In genomic region chr15:11065528-11066171, GRCm38 (mm10) we compare ENCODE assay signal across 8 mouse cellular contexts. TPM values are rescaled to one million over a fixed set of nuclear protein-coding genes. Genes with fewer than 3 reads are reported as not detected.
DNase-seq lines count a peak whose midpoint lies in the region; ATAC-seq lines count a peak whose summit lies in the region.

No protein-coding gene starts in this region.

- no peak for DNase-seq in kidney, adult 11 months
- peak; percentile 3 for DNase-seq in forebrain, embryonic 14.5 days (ENCODE audit: low spot score)
- DNase-seq in limb, embryonic 10.5 days (ENCODE audit: low spot score): no peak
- no peak for DNase-seq in cerebellum, postnatal 36 days
- no peak for DNase-seq in adrenal gland, postnatal 4 days (ENCODE audit: low spot score in 2 of 2)

- peak overlapping the region; percentile 72 for H3K4me2 ChIP-seq in kidney, embryonic 15.5 days
- peak overlapping the region; percentile 52 for H3K4me2 ChIP-seq in forebrain, embryonic 14.5 days (ENCODE audit: low read length)
- H3K4me2 ChIP-seq in neural tube, embryonic 13.5 days: peak overlapping the region; percentile 57

- no peaks in the 10 kb centered on the region for H3K9me3 ChIP-seq in kidney, embryonic 15.5 days (replicated peaks)
- no peaks in the 10 kb centered on the region for H3K9me3 ChIP-seq in forebrain, embryonic 14.5 days (replicated peaks; ENCODE audit: control insufficient read depth, low read length)
- H3K9me3 ChIP-seq in limb, embryonic 10.5 days (replicated peaks): no peaks in the 10 kb centered on the region
- H3K9me3 ChIP-seq in neural tube, embryonic 13.5 days: no peaks in the 10 kb centered on the region

- no peaks in the 10 kb centered on the region for H3K36me3 ChIP-seq in kidney, embryonic 15.5 days
- no peaks in the 10 kb centered on the region for H3K36me3 ChIP-seq in forebrain, embryonic 14.5 days (ENCODE audit: control insufficient read depth, insufficient read depth, low read length)
- no peaks in the 10 kb centered on the region for H3K36me3 ChIP-seq in limb, embryonic 10.5 days
- no peaks in the 10 kb centered on the region for H3K36me3 ChIP-seq in neural tube, embryonic 13.5 days

- peak overlapping the region; percentile 44 for H3K9ac ChIP-seq in kidney, embryonic 15.5 days
- H3K9ac ChIP-seq in forebrain, embryonic 14.5 days (ENCODE audit: low read length): peak overlapping the region; percentile 29
- H3K9ac ChIP-seq in neural tube, embryonic 13.5 days: peak overlapping the region; percentile 57

- H3K4me3 ChIP-seq in kidney, embryonic 15.5 days (replicated peaks): peak overlapping the region; percentile 44
- peak overlapping the region; percentile 14; the same call in 1 of the 2 replicates for H3K4me3 ChIP-seq in forebrain, embryonic 14.5 days (ENCODE audit: low read depth, low read length)
- peak overlapping the region; percentile 51 for H3K4me3 ChIP-seq in limb, embryonic 10.5 days
- peak overlapping the region; percentile 37 for H3K4me3 ChIP-seq in neural tube, embryonic 13.5 days

- WGBS in kidney, embryonic 15.5 days: 7% methylated on average over 9 of the region's 9 CpGs
- 14% methylated on average over 9 of the region's 9 CpGs for WGBS in forebrain, embryonic 14.5 days
- 16% methylated on average over 9 of the region's 9 CpGs for WGBS in limb, embryonic 10.5 days
- WGBS in neural tube, embryonic 13.5 days: 4% methylated on average over 9 of the region's 9 CpGs

- H3K27ac ChIP-seq in kidney, embryonic 15.5 days: peak overlapping the region; percentile 97
- H3K27ac ChIP-seq in forebrain, embryonic 14.5 days (ENCODE audit: low read depth, low read length): no peak overlapping the region
- peak overlapping the region; percentile 86; the same call in 1 of the 2 replicates for H3K27ac ChIP-seq in limb, embryonic 10.5 days
- H3K27ac ChIP-seq in neural tube, embryonic 13.5 days (replicated peaks): peak overlapping the region; percentile 80

- H3K27me3 ChIP-seq in kidney, embryonic 15.5 days: no peaks in the 10 kb centered on the region
- H3K27me3 ChIP-seq in forebrain, embryonic 14.5 days (replicated peaks; ENCODE audit: control insufficient read depth, insufficient read depth, low read length): no peaks in the 10 kb centered on the region
- H3K27me3 ChIP-seq in limb, embryonic 10.5 days (ENCODE audit: low read depth, poor library complexity, severe bottlenecking): no peaks in the 10 kb centered on the region
- H3K27me3 ChIP-seq in neural tube, embryonic 13.5 days: no peaks in the 10 kb centered on the region

- ATAC-seq in kidney, embryonic 15.5 days (replicated peaks; ENCODE audit: low FRiP score): no peak
- no peak for ATAC-seq in forebrain, embryonic 14.5 days
- peak; percentile 52 for ATAC-seq in neural tube, embryonic 13.5 days (ENCODE audit: low read depth)
- ATAC-seq in erythroblast, adult 5-6 weeks (replicated peaks; ENCODE audit: low FRiP score, poor library complexity, severe bottlenecking): no peak

- H3K4me1 ChIP-seq in kidney, embryonic 15.5 days: peaks cover 40% of the 10 kb centered on the region
- 0 out of 2 replicates have a peak, but pooled peaks cover 11% of the 10 kb centered on the region for H3K4me1 ChIP-seq in forebrain, embryonic 14.5 days (ENCODE audit: control insufficient read depth, insufficient read depth, low read length)
- peaks cover 42% of the 10 kb centered on the region for H3K4me1 ChIP-seq in limb, embryonic 10.5 days
- H3K4me1 ChIP-seq in neural tube, embryonic 13.5 days (replicated peaks): peaks cover 33% of the 10 kb centered on the region

RNA-seq across cellular contexts. Expression of gene Adamts12, which starts 1.1 kb away (rescaled TPM):
- 3.9 and 4.0 TPM in 2 replicates for polyA plus RNA-seq in kidney, embryonic 15.5 days (2015; fragmentation: Nextera tagmentation; extraction: Ambion mirVana)
- polyA plus RNA-seq in forebrain, embryonic 14.5 days (2014; fragmentation: Nextera tagmentation; extraction: Ambion mirVana): 0.88 and 1.4 TPM in 2 replicates
- 1.0 and 1.6 TPM in 2 replicates for polyA plus RNA-seq in limb, embryonic 10.5 days (2016; fragmentation: Nextera tagmentation; extraction: Ambion mirVana)
- 2.0 and 2.2 TPM in 2 replicates for polyA plus RNA-seq in neural tube, embryonic 13.5 days (2015; fragmentation: Nextera tagmentation; extraction: Ambion mirVana)
- not detected in 2 replicates for total RNA-seq in erythroblast, adult 5-6 weeks (2015; ENCODE audit: low replicate concordance)
- total RNA-seq in erythroblast, adult 5-6 weeks (2017; ENCODE audit: low replicate concordance): 0.70 TPM in 1 of 2 replicates, not detected in the other
- 10 to 100 TPM; 18.0 to 19.5 TPM for total RNA-seq in adrenal gland, postnatal 4 days (2021)

RNA-seq across cellular contexts. Expression of gene Rxfp3, which starts 27.9 kb away (rescaled TPM):
- polyA plus RNA-seq in kidney, embryonic 15.5 days (2015; fragmentation: Nextera tagmentation; extraction: Ambion mirVana): 0.39 and 0.53 TPM in 2 replicates
- polyA plus RNA-seq in forebrain, embryonic 14.5 days (2014; fragmentation: Nextera tagmentation; extraction: Ambion mirVana): 1.2 TPM in 2 replicates
- 0.05 and 0.15 TPM in 2 replicates for polyA plus RNA-seq in limb, embryonic 10.5 days (2016; fragmentation: Nextera tagmentation; extraction: Ambion mirVana)
- 0.95 and 1.4 TPM in 2 replicates for polyA plus RNA-seq in neural tube, embryonic 13.5 days (2015; fragmentation: Nextera tagmentation; extraction: Ambion mirVana)
- not detected in 2 replicates for total RNA-seq in erythroblast, adult 5-6 weeks (2015; ENCODE audit: low replicate concordance)
- not detected in 2 replicates for total RNA-seq in erythroblast, adult 5-6 weeks (2017; ENCODE audit: low replicate concordance)
- total RNA-seq in adrenal gland, postnatal 4 days (2021): under 1 TPM; 0.06 to 0.11 TPM
